Mouse (Mus musculus) hindbrain, embryonic 11.5 days (tissue): ENCODE measurements at regions not wholly inside any gene's neighbourhood (a gene's known extent, or its start where the extent isn't known, plus 50 kb on each side); places are given as distances from the start of the nearest gene placed in this dataset.

Source experiments
- ATAC-seq: fragments of 200-750 bp; cut with Nextera tagmentation; 2 replicates; pipeline ENCODE4 v1.8.0; 2017; ENCODE audit warnings: mild to moderate bottlenecking, moderate TSS enrichment, moderate library complexity; ENCODE audit not compliant: low FRiP score
- DNase-seq: peaks from one replicate; pipeline ENCODE4 v3.0.0-alpha.2; 2015; ENCODE audit warnings: low spot score
- H3K27ac ChIP-seq: fragments of 300-500 bp; sonication (generic); 2 replicates; pipeline ENCODE4 v1.5.1; 2014; ENCODE audit warnings: mild to moderate bottlenecking, low read depth, low read length
- H3K27me3 ChIP-seq: fragments of 300-500 bp; sonication (generic); 2 replicates; pipeline ENCODE4 v1.6.1; 2014; ENCODE audit warnings: mild to moderate bottlenecking, low read length, moderate library complexity, mixed read lengths; ENCODE audit not compliant: control insufficient read depth, insufficient read depth
- H3K36me3 ChIP-seq: fragments of 300-500 bp; sonication (generic); 2 replicates; pipeline ENCODE4 v1.6.1; 2014; ENCODE audit warnings: mild to moderate bottlenecking, low read length, moderate library complexity, mixed read lengths; ENCODE audit not compliant: control insufficient read depth, insufficient read depth
- H3K4me1 ChIP-seq: fragments of 300-500 bp; sonication (generic); replicated peaks from 2 replicates; pipeline ENCODE4 v1.6.1; 2014; ENCODE audit warnings: low read length, mixed read lengths; ENCODE audit not compliant: control insufficient read depth, insufficient read depth
- H3K4me2 ChIP-seq: fragments of 300-500 bp; sonication (generic); replicated peaks from 2 replicates; pipeline ENCODE4 v1.6.1; 2014; ENCODE audit warnings: mild to moderate bottlenecking, low read depth, low read length
- H3K4me3 ChIP-seq: fragments of 300-500 bp; sonication (generic); 2 replicates; pipeline ENCODE4 v1.5.1; 2014; ENCODE audit warnings: low read depth, low read length
- H3K9ac ChIP-seq: fragments of 300-500 bp; sonication (generic); 2 replicates; pipeline ENCODE4 v1.6.1; 2014; ENCODE audit warnings: low read depth, low read length
- H3K9me3 ChIP-seq: fragments of 300-500 bp; sonication (generic); 2 replicates; pipeline ENCODE4 v1.6.1; 2016; ENCODE audit warnings: low read length; ENCODE audit not compliant: control insufficient read depth
- WGBS: fragments of 180-500 bp; shearing (Covaris S2); extraction: QIAGEN DNeasy Blood & Tissue Kit; methylation state at CpG from one replicate; pipeline ENCODE4 v1.1.7; 2014; 5-methylcytosine and 5-hydroxymethylcytosine counted together

DNA sequence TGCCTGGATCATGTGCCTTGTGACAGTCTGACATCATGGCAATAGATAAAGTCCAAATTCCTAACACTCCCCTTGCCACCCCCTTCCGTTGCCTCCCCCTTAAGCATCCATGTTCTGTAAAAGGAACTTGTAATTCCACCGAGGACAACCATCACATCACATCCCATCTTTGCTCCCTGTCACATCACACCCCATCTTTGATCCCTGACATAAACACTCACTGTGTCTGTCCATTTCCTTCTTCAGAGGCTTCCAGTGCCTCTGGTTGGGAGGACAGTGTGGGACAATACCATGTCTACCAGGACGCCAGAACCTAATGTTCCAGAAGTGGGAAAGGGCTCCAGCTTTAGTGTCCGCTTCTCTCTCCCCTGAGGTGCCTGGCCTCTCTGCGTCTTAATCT is 223.6 kb downstream of the Tex36 start:
- H3K27ac ChIP-seq: no peak overlapping the region
- H3K36me3 ChIP-seq: no peaks in the 10 kb centered on the region
- H3K4me3 ChIP-seq: no peak overlapping the region
- H3K27me3 ChIP-seq: no peaks in the 10 kb centered on the region
- WGBS: 92% methylated on average over 5 of the region's 5 CpGs
- H3K9ac ChIP-seq: no peak overlapping the region
- no peak for ATAC-seq
- H3K4me2 ChIP-seq: no peak overlapping the region
- H3K4me1 ChIP-seq: no peaks in the 10 kb centered on the region
- no peak for DNase-seq
- no peaks in the 10 kb centered on the region for H3K9me3 ChIP-seq

DNA sequence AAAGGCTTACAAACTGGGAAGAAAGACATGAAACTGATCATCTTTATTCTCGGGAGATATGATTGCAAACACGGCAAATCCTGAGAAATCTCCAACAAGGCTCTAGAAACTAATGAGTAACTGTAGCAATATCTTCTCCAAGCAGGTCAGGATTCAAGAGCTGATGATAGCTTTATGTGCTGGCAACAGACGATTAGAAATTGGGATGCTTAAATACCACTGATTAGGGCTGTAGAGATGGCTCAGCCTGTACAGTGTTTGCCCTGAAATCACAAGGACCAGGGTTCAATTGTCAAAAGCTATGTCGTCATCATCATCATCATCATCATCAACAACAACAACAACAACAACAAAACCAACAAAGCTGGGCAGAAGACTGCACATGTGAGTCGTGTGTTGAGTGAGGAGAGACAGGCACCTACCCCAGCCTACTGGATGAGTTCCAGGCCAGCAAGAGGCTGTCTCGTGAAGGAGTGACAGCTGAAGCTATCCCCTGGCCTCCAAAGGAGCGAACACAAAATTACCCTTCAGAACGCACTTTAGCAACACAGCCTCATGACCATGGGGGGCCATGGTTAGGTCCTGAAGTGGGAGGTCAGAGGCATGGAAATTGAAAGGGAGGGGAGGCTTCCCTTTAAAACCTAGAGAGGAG is 225.0 kb downstream of the Tex36 start:
- Histone ChIP-seq H3K27me3 (no peaks in the 10 kb centered on the region), H3K4me3 (no peak overlapping the region), H3K36me3 (no peaks in the 10 kb centered on the region), H3K27ac (no peak overlapping the region), H3K4me2 (no peak overlapping the region), H3K4me1 (no peaks in the 10 kb centered on the region), H3K9ac (no peak overlapping the region), H3K9me3 (no peaks in the 10 kb centered on the region)
- ATAC-seq: no peak
- no peak for DNase-seq
- 67% methylated on average over 8 of the region's 8 CpGs for WGBS

DNA sequence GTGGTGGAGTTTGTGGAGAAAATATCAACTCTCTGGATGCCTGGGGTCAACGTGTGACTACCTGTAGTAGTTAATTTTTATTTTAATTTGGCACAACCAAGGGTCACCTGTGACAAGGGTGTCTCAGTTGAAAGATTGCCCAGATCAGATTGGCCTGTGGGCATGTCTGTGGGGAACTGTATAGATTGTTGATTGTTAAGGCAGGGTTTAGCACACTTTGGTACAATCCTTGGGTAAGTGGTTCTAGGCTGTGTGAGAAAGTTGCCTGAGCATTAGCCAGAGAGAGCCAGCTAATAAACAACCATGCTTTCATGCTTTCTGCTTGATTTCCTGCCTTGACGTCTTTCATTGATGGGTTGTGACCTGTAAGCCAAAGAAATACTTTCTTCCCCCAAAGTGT is 229.3 kb downstream of the Tex36 start:
- WGBS: 61% methylated on average over 2 of the region's 2 CpGs
- H3K36me3 ChIP-seq: no peaks in the 10 kb centered on the region
- H3K9me3 ChIP-seq: no peaks in the 10 kb centered on the region
- no peak for ATAC-seq
- no peak overlapping the region for H3K4me3 ChIP-seq
- H3K4me2 ChIP-seq: no peak overlapping the region
- no peak overlapping the region for H3K27ac ChIP-seq
- no peak overlapping the region for H3K9ac ChIP-seq
- H3K4me1 ChIP-seq: no peaks in the 10 kb centered on the region
- no peak for DNase-seq
- H3K27me3 ChIP-seq: no peaks in the 10 kb centered on the region

DNA sequence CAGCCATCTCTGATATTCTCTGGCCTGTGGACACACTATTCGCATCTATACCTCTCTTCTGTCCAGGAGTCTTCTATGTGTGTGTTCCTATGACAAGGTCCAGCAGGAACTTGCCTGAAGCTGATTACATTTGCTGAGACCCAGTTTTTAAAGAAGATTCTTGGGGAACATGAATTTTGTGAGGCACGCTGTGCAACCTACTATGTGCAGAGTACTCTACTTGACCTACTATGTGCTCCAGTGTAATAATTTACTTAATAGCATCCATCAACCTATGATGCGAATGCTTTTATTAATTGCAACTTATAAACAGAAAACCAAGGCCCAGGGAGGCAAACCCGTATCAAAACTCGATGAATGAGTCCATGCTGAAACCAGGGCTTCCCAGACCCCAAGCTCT is 231.4 kb downstream of the Tex36 start:
- Histone ChIP-seq H3K36me3 (no peaks in the 10 kb centered on the region), H3K27ac (no peak overlapping the region), H3K27me3 (no peaks in the 10 kb centered on the region), H3K4me1 (no peaks in the 10 kb centered on the region), H3K9me3 (no peaks in the 10 kb centered on the region), H3K4me3 (no peak overlapping the region), H3K4me2 (no peak overlapping the region), H3K9ac (no peak overlapping the region)
- ATAC-seq: no peak
- 94% methylated on average over 5 of the region's 5 CpGs for WGBS
- no peak for DNase-seq

DNA sequence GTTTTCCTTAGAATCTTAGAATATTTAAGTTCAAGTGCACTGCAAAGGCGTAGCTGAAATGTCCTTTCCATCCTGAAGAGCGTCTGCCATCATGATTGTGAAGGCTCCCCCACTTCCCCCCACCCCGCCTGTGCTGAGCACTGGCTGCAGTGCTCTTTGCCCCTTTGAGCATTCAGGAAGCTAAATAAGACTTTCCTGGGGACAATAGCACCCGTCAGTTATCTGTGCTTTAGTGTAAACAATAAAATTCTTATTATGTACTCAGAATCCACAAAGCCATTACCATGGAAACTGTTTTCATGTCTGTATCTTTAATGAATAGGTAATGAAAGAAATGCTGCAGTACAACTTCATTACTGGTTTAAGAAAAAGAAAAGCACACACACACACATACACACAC is 237.4 kb downstream of the Tex36 start:
- Histone ChIP-seq H3K27ac (no peak overlapping the region), H3K36me3 (no peaks in the 10 kb centered on the region), H3K4me1 (no peaks in the 10 kb centered on the region), H3K4me3 (no peak overlapping the region), H3K9ac (no peak overlapping the region), H3K27me3 (no peaks in the 10 kb centered on the region), H3K9me3 (no peaks in the 10 kb centered on the region), H3K4me2 (no peak overlapping the region)
- no peak for ATAC-seq
- DNase-seq: no peak
- 35% methylated on average over 4 of the region's 4 CpGs for WGBS

DNA sequence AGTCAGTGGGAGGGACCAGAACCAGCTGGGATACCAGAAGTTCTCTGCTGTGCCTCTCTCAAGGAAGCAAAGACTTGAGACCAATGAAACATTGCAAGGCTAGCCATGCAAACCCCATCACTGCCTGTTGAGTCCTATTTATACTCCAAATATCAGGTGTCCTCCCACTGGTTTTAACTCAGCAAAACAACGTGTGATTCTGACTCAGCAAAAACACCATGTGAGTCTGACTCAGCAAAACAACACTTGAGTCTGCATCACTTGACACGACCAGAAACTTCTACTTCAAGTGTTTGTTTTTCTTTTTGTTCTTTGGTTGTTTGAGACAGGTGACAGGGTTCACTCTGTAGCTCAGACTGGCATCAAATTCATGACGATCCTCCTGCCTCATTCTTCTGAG is 204.6 kb upstream of the Ctbp2 start:
- no peaks in the 10 kb centered on the region for H3K9me3 ChIP-seq
- H3K4me1 ChIP-seq: no peaks in the 10 kb centered on the region
- H3K4me3 ChIP-seq: no peak overlapping the region
- no peaks in the 10 kb centered on the region for H3K27me3 ChIP-seq
- no peak overlapping the region for H3K4me2 ChIP-seq
- no peak for DNase-seq
- no peaks in the 10 kb centered on the region for H3K36me3 ChIP-seq
- no peak overlapping the region for H3K9ac ChIP-seq
- no peak for ATAC-seq
- H3K27ac ChIP-seq: no peak overlapping the region
- 76% methylated on average over 3 of the region's 3 CpGs for WGBS

DNA sequence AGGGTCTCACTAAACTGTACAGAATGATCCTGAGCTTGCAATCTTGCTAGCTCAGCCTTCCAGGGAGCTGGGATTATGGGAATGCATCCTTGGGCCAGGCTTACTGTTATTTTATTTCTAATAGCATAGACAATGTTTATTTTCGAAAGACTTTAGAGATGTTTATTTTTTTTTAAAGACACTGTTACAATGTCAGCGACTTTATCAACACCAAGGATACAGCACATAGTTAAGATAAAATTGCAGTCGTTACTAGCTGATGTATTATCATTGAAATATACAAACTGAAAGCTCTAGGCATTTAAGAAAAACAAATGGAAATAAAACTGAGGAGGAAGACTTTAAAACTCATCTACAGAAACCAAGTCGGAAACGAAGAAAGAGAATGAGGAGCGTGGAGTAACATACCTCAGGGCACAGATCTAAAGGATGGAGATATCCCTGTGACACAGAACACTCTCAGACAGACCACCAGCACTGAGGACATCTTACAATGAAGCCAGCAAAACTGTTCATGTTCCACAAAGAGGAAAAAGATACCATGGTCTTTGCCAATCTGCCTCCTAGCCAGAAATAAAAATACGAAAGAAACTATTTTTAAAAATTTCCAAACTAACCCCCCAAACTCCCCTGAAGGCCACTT is 201.5 kb upstream of the Ctbp2 start:
- Histone ChIP-seq H3K27me3 (no peaks in the 10 kb centered on the region), H3K4me1 (no peaks in the 10 kb centered on the region), H3K27ac (no peak overlapping the region), H3K4me3 (no peak overlapping the region), H3K9me3 (no peaks in the 10 kb centered on the region), H3K4me2 (no peak overlapping the region), H3K36me3 (no peaks in the 10 kb centered on the region), H3K9ac (no peak overlapping the region)
- WGBS: 87% methylated on average over 7 of the region's 7 CpGs
- DNase-seq: no peak
- ATAC-seq: no peak

DNA sequence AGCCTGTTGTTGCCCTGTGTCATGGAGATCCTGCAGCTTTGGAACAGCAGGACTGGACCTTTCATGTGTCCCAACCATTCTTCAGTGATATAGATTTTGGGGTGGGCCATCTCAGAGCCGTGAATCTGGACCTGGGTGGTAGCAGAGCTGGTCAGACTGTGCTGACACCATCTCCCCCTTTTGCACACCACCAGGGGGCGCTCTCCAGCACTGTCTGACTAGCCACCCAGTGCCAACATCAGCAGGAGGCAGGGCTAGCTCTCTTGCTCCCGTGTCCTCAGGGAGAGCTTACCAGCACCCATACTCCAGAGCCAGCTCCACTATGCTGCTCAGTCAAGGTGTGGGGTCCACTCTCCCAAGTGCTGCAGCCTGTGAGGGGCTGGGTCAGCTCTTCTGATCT is 199.8 kb upstream of the Ctbp2 start:
- Histone ChIP-seq H3K36me3 (no peaks in the 10 kb centered on the region), H3K27ac (no peak overlapping the region), H3K4me3 (no peak overlapping the region), H3K9me3 (no peaks in the 10 kb centered on the region), H3K27me3 (no peaks in the 10 kb centered on the region), H3K9ac (no peak overlapping the region), H3K4me2 (no peak overlapping the region), H3K4me1 (no peaks in the 10 kb centered on the region)
- ATAC-seq (no peak), DNase-seq (no peak)
- WGBS: 80% methylated on average over 3 of the region's 3 CpGs

DNA sequence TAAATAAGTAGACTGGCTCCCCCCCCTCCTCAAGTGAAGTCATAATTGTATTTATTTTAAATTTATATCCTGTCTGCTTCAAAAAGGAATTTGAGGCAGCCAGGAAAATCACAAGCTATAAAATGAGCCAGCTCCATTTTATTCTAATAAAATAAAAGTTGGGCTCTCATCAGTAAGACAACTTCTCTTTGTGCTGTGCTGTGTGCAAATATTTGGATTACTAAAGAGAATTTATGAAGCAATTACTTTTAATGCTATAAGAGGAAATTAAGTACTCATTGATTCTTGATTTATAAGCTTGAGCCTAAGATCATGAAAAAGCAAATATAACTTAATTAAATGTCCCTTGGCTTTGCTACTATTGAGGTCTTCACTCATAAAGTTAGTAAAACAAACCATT is 193.4 kb upstream of the Ctbp2 start:
- no peak overlapping the region for H3K27ac ChIP-seq
- H3K4me3 ChIP-seq: no peak overlapping the region
- H3K4me2 ChIP-seq: no peak overlapping the region
- no peaks in the 10 kb centered on the region for H3K27me3 ChIP-seq
- H3K9ac ChIP-seq: no peak overlapping the region
- DNase-seq (no peak), ATAC-seq (no peak)
- no peaks in the 10 kb centered on the region for H3K4me1 ChIP-seq
- H3K9me3 ChIP-seq: no peaks in the 10 kb centered on the region
- no peaks in the 10 kb centered on the region for H3K36me3 ChIP-seq
